Mouse (Mus musculus) ES-Bruce4 (cell line): ENCODE data around the gene A2ml1.

Experiments used
- CTCF ChIP-seq: IDR thresholded peaks from one replicate; pipeline ENCODE4 v1.8.1; 2011; ENCODE audit warnings: low read depth, low read length
- POLR2A ChIP-seq: IDR thresholded peaks from one replicate; pipeline ENCODE4 v1.8.1; 2011; ENCODE audit warnings: low read length; ENCODE audit not compliant: insufficient read depth

GRCm38 (mm10) chr6:128548532-128548931 lies 32.9 kb downstream of the A2ml1 start:
- TF ChIP-seq CTCF (no peak), POLR2A (no peak)
